Mouse (Mus musculus) heart, adult 11 months (tissue): Measurements from ENCODE around the gene Crisp2.
"Not testable (repeated sequence)": the region's sequence is repeated elsewhere in the genome, so short reads cannot be mapped to it uniquely, and the experiment has no call there.

ENCODE experiments used
- DNase-seq: peaks from one replicate; pipeline ENCODE4 v3.0.0; 2022

The Crisp2 gene

GRCm38 (mm10) chr17:40806953-40807572 is at the start of gene Crisp2:
Gene Crisp2 (minus strand): TSS chr17:40807003.
- DNase-seq: no peak

DNA sequence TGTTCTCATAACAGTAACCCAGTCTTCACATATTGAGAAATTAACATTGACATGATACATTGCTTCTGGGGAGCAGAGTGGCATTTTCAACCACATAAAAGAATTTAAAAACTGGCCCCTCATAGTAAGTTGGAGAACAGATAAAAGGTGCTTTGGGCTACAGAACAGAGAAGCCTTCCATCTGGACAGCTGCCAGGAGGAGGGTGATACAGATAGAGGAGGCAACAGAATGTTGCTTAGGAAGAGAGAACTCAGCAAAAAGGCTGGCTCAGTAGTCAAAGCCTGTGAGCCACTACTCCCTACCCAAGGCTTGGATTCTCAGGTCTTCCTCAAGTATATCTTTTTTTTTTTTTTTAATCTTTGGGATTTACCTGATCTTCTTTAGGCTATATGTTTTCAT is 48.3 kb upstream of the Crisp2 start:
- no peak for DNase-seq

- no peak for DNase-seq
Observed at GRCm38 (mm10) chr17:40837308-40837707, 30.5 kb upstream of the Crisp2 start.

DNA sequence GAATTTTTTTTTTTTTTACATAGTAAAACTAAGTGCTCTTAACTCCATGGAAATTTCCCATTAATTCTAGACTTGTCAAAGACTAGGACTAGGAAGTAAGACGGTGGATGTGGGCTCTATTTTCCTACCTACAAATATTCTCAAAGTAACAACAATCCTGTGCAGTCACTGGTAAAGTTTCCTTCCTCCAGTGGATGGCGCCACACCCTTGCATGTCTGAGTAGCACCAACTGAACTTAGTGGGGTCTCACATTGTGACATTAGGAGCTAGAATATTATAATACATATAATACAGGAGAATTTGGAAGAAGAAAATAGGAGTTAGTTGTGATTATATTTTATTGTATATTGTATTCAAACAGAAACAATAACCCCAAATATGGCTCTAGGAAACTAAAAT is 25.1 kb upstream of the Crisp2 start:
- no peak for DNase-seq

GRCm38 (mm10) chr17:40824549-40824948 is 17.7 kb upstream of the Crisp2 start:
- no peak for DNase-seq

- DNase-seq: no peak
Observed at GRCm38 (mm10) chr17:40823817-40824216, 17.0 kb upstream of the Crisp2 start.

GRCm38 (mm10) chr17:40821477-40821876 is 14.7 kb upstream of the Crisp2 start:
- DNase-seq: no peak

DNA sequence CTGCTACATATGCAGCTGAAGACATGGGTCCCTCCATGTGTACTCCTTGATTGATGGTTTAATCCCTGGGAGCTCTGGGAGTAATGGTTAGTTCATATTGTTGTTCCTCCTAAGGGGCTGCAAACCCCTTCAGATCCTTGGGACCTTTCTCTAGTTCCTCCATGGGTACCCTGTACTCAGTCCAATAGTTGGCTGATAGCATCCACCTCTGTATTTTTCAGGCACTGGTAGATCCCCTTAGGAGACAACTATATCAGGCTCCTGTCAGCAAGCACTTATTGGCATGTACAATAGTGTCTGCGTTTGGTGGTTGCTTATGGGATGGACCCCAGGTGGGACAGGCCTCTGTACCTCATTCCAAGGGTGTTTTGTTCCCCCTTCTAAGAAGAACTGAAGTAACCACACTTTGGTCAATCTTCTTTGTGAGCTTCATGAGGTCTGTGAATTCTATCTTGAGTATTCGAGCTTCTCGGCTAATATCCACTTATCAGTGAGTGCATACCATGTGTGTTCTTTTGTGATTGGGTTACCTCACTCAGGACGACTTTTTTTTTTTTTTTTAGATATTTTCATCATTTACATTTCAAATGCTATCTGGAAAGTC is 10.6 kb upstream of the Crisp2 start:
- no peak for DNase-seq

DNA sequence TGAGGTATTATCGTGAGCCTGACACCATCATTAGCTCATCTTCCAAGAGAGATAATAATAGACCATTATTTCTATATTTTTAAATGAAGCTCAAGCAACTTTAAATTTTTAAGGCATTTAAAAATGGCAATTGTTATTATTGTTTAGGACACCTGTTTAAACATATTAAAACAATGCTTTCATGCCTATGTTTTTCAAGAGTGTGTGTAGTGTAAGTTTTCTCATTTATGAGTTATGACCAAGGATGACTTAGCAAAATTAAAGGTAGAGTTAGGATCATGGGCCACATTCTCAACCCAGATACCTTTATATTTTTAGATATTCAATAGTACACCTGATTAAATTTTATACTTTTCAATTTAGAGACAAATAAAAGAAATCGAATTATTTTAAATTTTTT is 5.5 kb upstream of the Crisp2 start:
- DNase-seq: no peak

GRCm38 (mm10) chr17:40811560-40811959 is 4.8 kb upstream of the Crisp2 start:
- no peak for DNase-seq

GRCm38 (mm10) chr17:40810934-40811333 is 4.1 kb upstream of the Crisp2 start, which contains the start of gene Rhag:
Gene Rhag (plus strand): TSS chr17:40811126.
- no peak for DNase-seq

DNA sequence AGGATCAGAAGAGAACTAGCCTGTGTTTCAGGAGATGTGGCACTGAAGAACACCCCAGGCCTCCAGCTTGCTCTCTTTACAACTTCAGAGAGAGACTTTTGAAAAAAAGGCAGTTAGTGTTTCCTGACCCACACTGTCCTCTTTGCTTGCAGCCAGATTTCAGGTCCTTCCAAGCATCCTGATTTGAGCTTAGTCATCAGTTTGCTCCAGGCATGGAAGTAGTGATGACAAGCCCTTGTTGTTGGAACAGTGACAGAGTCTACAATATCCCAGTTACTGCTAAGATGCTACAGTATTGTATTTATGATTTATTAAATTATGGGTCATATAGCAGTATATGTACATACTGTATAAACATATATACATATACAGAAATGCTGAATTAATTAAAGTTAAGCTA is 1.3 kb upstream of the Crisp2 start:
- DNase-seq: no peak

DNA sequence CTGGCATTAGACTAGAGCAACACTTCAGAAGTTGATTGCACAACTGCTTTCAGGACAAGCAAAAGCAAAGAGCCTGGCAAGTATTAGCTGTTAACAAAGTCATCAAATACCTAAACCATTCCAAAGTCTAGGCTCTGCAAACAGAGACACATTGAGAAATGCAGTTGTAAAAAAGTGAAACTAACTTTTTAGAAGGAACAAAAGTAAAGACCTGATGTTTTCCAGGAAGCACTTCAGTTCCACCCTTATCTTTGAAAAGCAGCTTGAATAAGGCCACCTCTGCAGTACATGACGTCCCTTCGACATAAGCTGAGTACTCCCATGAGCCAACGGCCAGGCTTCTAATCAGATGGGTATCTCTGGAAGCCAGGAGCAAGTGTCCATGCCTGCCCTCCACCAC is 253 bp downstream of the Crisp2 start:
- DNase-seq: no peak

DNA sequence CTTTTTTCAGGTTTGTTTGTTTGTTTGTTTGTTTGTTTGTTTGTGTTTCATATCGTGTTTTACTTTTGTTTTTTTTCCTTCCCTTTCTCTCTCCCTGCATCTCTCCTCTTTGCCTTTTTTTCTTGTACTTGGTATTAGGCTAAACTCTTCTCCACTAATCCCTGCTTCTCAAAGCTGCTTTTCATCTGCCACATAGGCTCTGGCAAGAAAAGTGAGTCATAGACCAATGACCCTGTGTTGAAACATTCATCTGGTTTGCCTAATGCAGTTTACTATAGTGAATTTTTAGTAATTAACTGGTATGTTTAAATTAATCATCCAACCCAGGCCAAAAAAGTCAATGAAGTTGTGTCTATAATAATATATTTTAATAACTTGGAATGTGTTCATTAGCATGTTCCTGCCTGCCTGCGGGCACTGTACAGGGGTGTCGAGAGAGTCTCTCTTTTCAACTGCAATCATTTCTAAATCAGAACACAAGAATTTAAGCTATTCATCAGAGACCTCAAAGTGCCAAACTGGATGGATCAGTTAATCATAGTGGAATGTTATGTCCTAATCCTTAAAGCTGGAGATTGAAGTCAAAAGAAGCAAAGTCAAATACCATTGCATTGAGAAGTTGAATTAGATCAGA is 4.0 kb downstream of the Crisp2 start:
- no peak for DNase-seq

GRCm38 (mm10) chr17:40793921-40794854 is 12.6 kb downstream of the Crisp2 start:
- no peak for DNase-seq

DNA sequence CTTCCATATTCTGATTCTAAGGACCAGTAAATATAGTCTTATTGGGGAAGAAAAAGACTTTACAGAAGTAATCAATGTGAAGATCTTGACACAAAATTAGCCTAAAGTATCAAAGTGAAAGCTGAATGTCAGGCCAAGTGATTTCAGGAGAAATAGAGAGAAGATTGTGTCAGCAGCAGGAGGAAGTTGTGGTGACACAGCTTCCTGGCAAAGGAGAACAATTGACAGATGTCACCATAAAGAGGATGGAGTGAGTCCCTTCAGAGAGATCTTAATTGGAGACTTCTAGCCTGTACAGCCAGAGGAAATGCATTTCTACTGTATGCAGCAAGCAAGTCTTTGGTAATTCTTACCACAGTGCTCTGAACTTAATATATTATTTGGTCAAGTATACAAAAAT is 16.9 kb downstream of the Crisp2 start:
- DNase-seq: no peak

- no peak for DNase-seq
Observed at GRCm38 (mm10) chr17:40767120-40767519, 39.7 kb downstream of the Crisp2 start.

GRCm38 (mm10) chr17:40763662-40764061 is 43.1 kb downstream of the Crisp2 start:
- DNase-seq: no peak

- DNase-seq: peak; percentile 52
Observed at GRCm38 (mm10) chr17:40731724-40732123, 75.1 kb downstream of the Crisp2 start.

DNA sequence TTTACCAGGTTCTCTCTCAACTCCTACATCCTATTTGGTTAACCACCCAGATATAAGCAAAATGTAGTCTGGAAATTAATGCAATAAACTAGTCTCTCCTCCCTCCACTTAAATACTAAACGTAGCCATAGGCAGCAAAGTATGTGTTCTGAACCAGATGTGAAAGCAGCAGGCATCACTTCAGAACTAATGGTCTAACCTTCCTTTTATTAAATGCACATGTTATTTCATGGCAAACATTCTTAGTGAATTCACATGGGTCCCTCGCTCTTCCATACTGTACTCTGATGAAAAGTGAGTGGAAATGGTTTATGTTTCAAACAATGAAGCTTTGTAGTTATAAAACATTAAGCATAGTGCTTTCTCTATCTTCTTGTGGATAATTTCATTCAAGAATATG is 75.5 kb downstream of the Crisp2 start:
- DNase-seq: no peak

DNA sequence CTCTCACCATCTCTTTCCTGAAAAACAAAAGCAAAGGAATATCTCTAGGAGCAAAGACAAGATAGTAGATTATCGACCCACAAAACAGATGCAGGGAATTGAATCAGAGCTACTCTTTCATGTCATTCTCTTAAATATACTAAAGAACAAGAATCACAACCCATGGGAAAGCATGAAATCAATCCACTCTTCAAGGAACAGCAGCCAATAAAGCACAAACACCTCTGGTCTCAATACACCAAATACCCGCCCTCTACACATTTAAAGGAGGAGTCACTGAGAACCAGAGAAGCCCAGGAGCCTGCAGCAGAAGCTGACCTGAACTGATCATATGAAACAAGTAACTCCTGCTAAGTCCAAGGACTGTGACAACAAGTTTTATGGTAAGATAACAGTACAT is 80.0 kb downstream of the Crisp2 start, which contains the start of gene Esp1:
Gene Esp1, plus strand, starts transcription at position 301 of the 400 bp plus-strand sequence.
- no peak for DNase-seq

DNA sequence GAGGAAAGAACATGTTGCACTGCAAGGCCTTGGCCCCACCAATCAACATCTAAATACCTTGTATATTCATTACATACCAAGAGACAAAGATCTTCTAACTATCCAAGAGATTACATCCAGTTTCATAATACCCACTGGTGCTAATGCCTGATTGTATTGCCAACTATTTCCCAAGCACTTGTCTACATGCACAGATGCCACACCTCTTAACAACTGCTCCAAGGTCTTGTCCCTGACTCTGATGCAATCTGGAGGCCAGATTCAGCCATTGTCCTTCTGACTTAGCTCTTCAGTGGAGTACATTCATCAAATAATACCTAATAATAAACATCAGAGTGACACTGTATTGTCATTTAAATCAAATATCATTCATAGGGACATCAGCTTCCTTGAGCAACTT is 89.7 kb downstream of the Crisp2 start:
- not testable (repeated sequence) for DNase-seq

DNA sequence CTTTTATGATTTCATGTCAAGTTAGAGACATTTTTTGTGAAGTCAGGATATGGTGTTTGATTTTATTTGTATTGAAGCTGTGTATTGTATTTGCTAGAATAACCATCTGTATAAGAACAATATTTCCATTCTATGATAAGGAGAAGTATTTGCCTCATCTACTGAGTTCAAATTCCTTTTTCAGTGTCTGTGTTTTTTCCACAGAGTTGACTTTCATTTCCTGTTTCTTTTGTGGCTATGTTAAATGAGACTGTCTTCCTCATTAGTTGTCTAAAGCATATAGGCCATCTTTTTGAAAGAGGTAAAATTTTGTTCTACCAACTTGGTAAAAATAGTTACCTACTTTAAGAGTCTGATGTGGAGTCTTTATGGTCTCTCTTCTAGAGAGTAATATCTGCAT is 90.5 kb downstream of the Crisp2 start:
- no peak for DNase-seq
